Mouse (Mus musculus): ENCODE data around the gene Lmo3.

Gene Lmo3

GRCm38 (mm10) chr6:138581734-138582505 lies at the start of gene Lmo3:
TSS of gene Lmo3 (minus strand) at chr6:138581968.
- no peak for DNase-seq (ENCODE audit: low read depth)

GRCm38 (mm10) chr6:138620786-138621185 lies 39.0 kb upstream of the Lmo3 start:
- DNase-seq (ENCODE audit: low read depth), result no peak

GRCm38 (mm10) chr6:138618396-138618795 lies 36.6 kb upstream of the Lmo3 start:
- no peak for DNase-seq (ENCODE audit: low read depth)

- no peak for DNase-seq (ENCODE audit: low read depth)
Measured at GRCm38 (mm10) chr6:138597016-138597415, 15.2 kb upstream of the Lmo3 start.

- DNase-seq (ENCODE audit: low read depth), result no peak
Measured at GRCm38 (mm10) chr6:138595991-138596698, 14.4 kb upstream of the Lmo3 start.

GRCm38 (mm10) chr6:138583314-138583713 lies 1.5 kb upstream of the Lmo3 start:
- DNase-seq (ENCODE audit: low read depth), result no peak

GRCm38 (mm10) chr6:138582506-138583000 lies 785 bp upstream of the Lmo3 start:
- DNase-seq (ENCODE audit: low read depth), result no peak

GRCm38 (mm10) chr6:138580491-138581076 lies 1.2 kb downstream of the Lmo3 start:
- DNase-seq (ENCODE audit: low read depth), result no peak

GRCm38 (mm10) chr6:138563416-138563815 lies 18.4 kb downstream of the Lmo3 start:
- DNase-seq (ENCODE audit: low read depth), result no peak

- no peak for DNase-seq (ENCODE audit: low read depth)
Measured at GRCm38 (mm10) chr6:138552144-138552543, 29.6 kb downstream of the Lmo3 start.

- no peak for DNase-seq (ENCODE audit: low read depth)
Measured at GRCm38 (mm10) chr6:138534879-138535278, 46.9 kb downstream of the Lmo3 start.

GRCm38 (mm10) chr6:138506642-138507041 lies 75.1 kb downstream of the Lmo3 start:
- DNase-seq (ENCODE audit: low read depth), result no peak

- no peak for DNase-seq (ENCODE audit: low read depth)
Measured at GRCm38 (mm10) chr6:138503946-138504345, 77.8 kb downstream of the Lmo3 start.

GRCm38 (mm10) chr6:138482834-138483233 lies 98.9 kb downstream of the Lmo3 start:
- DNase-seq (ENCODE audit: low read depth), result no peak

- no peak for DNase-seq (ENCODE audit: low read depth)
Measured at GRCm38 (mm10) chr6:138477611-138478010, 104.2 kb downstream of the Lmo3 start.

GRCm38 (mm10) chr6:138469204-138469603 lies 112.6 kb downstream of the Lmo3 start:
- DNase-seq (ENCODE audit: low read depth), result no peak

GRCm38 (mm10) chr6:138444515-138445048 lies 137.2 kb downstream of the Lmo3 start:
- DNase-seq (ENCODE audit: low read depth), result no peak

- DNase-seq (ENCODE audit: low read depth), result no peak
Measured at GRCm38 (mm10) chr6:138437351-138437750, 144.4 kb downstream of the Lmo3 start.

GRCm38 (mm10) chr6:138436813-138437212 lies 145.0 kb downstream of the Lmo3 start:
- no peak for DNase-seq (ENCODE audit: low read depth)

- no peak for DNase-seq (ENCODE audit: low read depth)
Measured at GRCm38 (mm10) chr6:138427394-138427793, 154.4 kb downstream of the Lmo3 start.

GRCm38 (mm10) chr6:138426894-138427293 lies 154.9 kb downstream of the Lmo3 start:
- DNase-seq (ENCODE audit: low read depth), result no peak

GRCm38 (mm10) chr6:138424514-138425225 lies 157.1 kb downstream of the Lmo3 start:
- no peak for DNase-seq (ENCODE audit: low read depth)

Data from c-Kit-positive CD71-positive TER-119-negative erythroid progenitor cells, embryonic 14.5 days (primary cell).